Mouse (Mus musculus): Measurements from ENCODE around the gene Stk24. TPM values are rescaled to one million over a fixed set of nuclear protein-coding genes. Genes with fewer than 3 reads are reported as not detected.

The Stk24 gene
- polyA plus RNA-seq, 1 experiment = 101 TPM

- Histone ChIP-seq H3K27ac (ENCODE audit: insufficient read depth, low read depth, low read length) (no peak overlapping the region), H3K4me1 (ENCODE audit: control insufficient read depth, insufficient read depth, low read length) (no peaks in the 10 kb centered on the region), H3K4me3 (ENCODE audit: insufficient read depth, low read length) (no peak overlapping the region)
- no peak for TF ChIP-seq POLR2A (IDR thresholded peaks at IDR 0.05; ENCODE audit: borderline replicate concordance, low read depth, low read length)
- no peak for TF ChIP-seq CTCF (IDR thresholded peaks at IDR 0.05; ENCODE audit: low read depth, low read length)
Measured at GRCm38 (mm10) chr14:121261229-121261879, 118.5 kb downstream of the Stk24 start.

- no peak; the same call in 1 of the 2 replicates for TF ChIP-seq CTCF (IDR thresholded peaks at IDR 0.05; ENCODE audit: low read depth, low read length)
- TF ChIP-seq POLR2A (IDR thresholded peaks at IDR 0.05; ENCODE audit: borderline replicate concordance, low read depth, low read length) = no peak
- no peaks in the 10 kb centered on the region for H3K4me1 ChIP-seq (ENCODE audit: control insufficient read depth, insufficient read depth, low read length)
- no peak overlapping the region for H3K4me3 ChIP-seq (ENCODE audit: insufficient read depth, low read length)
- no peak overlapping the region for H3K27ac ChIP-seq (ENCODE audit: insufficient read depth, low read depth, low read length)
Measured at GRCm38 (mm10) chr14:121259789-121260188, 120.0 kb downstream of the Stk24 start.

GRCm38 (mm10) chr14:121259332-121259731 is 120.5 kb downstream of the Stk24 start:
- no peaks in the 10 kb centered on the region for H3K4me1 ChIP-seq (ENCODE audit: control insufficient read depth, insufficient read depth, low read length)
- H3K4me3 ChIP-seq (ENCODE audit: insufficient read depth, low read length) = no peak overlapping the region
- no peak overlapping the region for H3K27ac ChIP-seq (ENCODE audit: insufficient read depth, low read depth, low read length)
- TF ChIP-seq CTCF (IDR thresholded peaks at IDR 0.05; ENCODE audit: low read depth, low read length) = no peak
- no peak for TF ChIP-seq POLR2A (IDR thresholded peaks at IDR 0.05; ENCODE audit: borderline replicate concordance, low read depth, low read length)

GRCm38 (mm10) chr14:121256896-121257295 is 122.9 kb downstream of the Stk24 start:
- Histone ChIP-seq H3K4me3 (ENCODE audit: insufficient read depth, low read length) (no peak overlapping the region), H3K27ac (ENCODE audit: insufficient read depth, low read depth, low read length) (no peak overlapping the region), H3K4me1 (ENCODE audit: control insufficient read depth, insufficient read depth, low read length) (no peaks in the 10 kb centered on the region)
- TF ChIP-seq POLR2A (IDR thresholded peaks at IDR 0.05; ENCODE audit: borderline replicate concordance, low read depth, low read length) = no peak
- no peak for TF ChIP-seq CTCF (IDR thresholded peaks at IDR 0.05; ENCODE audit: low read depth, low read length)

DNA sequence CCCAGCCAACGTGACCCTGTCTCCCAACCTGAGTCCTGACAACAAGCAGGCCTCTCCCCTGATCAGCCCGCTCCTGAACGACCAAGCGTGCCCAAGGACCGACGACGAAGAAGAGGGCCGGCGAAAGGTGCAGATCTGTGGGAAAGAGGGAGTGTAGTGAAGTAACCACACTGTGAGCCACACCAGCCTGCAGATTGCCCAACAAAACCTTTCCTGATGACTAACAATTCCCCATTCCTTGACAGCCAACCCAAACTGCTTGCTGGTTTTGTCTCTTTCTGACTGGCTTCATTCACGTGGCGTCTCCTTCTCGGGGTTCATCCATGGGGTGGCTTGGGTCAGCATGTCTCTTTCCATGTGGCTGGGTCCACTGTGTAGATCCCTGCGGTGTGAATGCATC is 124.3 kb downstream of the Stk24 start:
- TF ChIP-seq CTCF (IDR thresholded peaks at IDR 0.05; ENCODE audit: low read depth, low read length) (no peak), POLR2A (IDR thresholded peaks at IDR 0.05; ENCODE audit: borderline replicate concordance, low read depth, low read length) (no peak)
- H3K27ac ChIP-seq (ENCODE audit: insufficient read depth, low read depth, low read length) = no peak overlapping the region
- no peak overlapping the region for H3K4me3 ChIP-seq (ENCODE audit: insufficient read depth, low read length)

GRCm38 (mm10) chr14:121254869-121255268 is 124.9 kb downstream of the Stk24 start:
- TF ChIP-seq CTCF (IDR thresholded peaks at IDR 0.05; ENCODE audit: low read depth, low read length) = no peak
- no peaks in the 10 kb centered on the region for H3K4me1 ChIP-seq (ENCODE audit: control insufficient read depth, insufficient read depth, low read length)

More for the DNA sequence above, 124.3 kb downstream of the Stk24 start:
- no peaks in the 10 kb centered on the region for H3K4me1 ChIP-seq (ENCODE audit: control insufficient read depth, insufficient read depth, low read length)

GRCm38 (mm10) chr14:121252542-121252941 is 127.3 kb downstream of the Stk24 start:
- Histone ChIP-seq H3K4me1 (ENCODE audit: control insufficient read depth, insufficient read depth, low read length) (no peaks in the 10 kb centered on the region), H3K27ac (ENCODE audit: insufficient read depth, low read depth, low read length) (no peak overlapping the region), H3K4me3 (ENCODE audit: insufficient read depth, low read length) (no peak overlapping the region)
- TF ChIP-seq CTCF (IDR thresholded peaks at IDR 0.05; ENCODE audit: low read depth, low read length) (no peak), POLR2A (IDR thresholded peaks at IDR 0.05; ENCODE audit: borderline replicate concordance, low read depth, low read length) (no peak)

More at GRCm38 (mm10) chr14:121254869-121255268, 124.9 kb downstream of the Stk24 start:
- no peak overlapping the region for H3K4me3 ChIP-seq (ENCODE audit: insufficient read depth, low read length)
- H3K27ac ChIP-seq (ENCODE audit: insufficient read depth, low read depth, low read length) = no peak overlapping the region

DNA sequence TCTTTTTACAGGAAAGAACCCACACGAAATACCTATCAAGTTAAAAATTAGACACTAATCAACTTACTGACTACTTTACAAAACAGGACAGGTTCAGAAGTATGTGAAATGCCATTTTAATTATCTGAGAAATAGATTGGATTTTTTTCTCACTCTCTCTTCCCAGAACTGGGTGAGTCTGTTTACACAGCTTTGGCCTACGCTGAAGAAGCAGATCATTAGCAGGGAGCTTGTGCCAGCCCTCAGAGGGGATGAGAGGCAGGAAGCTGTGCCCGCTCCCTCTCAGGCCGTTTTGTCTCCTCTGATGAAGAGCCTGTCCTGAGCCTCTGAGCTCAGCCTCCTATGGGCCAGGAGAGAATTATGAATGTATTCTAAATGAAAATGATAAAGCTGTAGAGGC is 128.1 kb downstream of the Stk24 start:
- TF ChIP-seq CTCF (IDR thresholded peaks at IDR 0.05; ENCODE audit: low read depth, low read length) = no peak
- no peak for TF ChIP-seq POLR2A (IDR thresholded peaks at IDR 0.05; ENCODE audit: borderline replicate concordance, low read depth, low read length)
- Histone ChIP-seq H3K27ac (ENCODE audit: insufficient read depth, low read depth, low read length) (no peak overlapping the region), H3K4me1 (ENCODE audit: control insufficient read depth, insufficient read depth, low read length) (no peaks in the 10 kb centered on the region), H3K4me3 (ENCODE audit: insufficient read depth, low read length) (no peak overlapping the region)

- TF ChIP-seq POLR2A (IDR thresholded peaks at IDR 0.05; ENCODE audit: borderline replicate concordance, low read depth, low read length) = no peak
- TF ChIP-seq CTCF (IDR thresholded peaks at IDR 0.05; ENCODE audit: low read depth, low read length) = no peak
- Histone ChIP-seq H3K27ac (ENCODE audit: insufficient read depth, low read depth, low read length) (no peak overlapping the region), H3K4me3 (ENCODE audit: insufficient read depth, low read length) (no peak overlapping the region), H3K4me1 (ENCODE audit: control insufficient read depth, insufficient read depth, low read length) (no peaks in the 10 kb centered on the region)
Measured at GRCm38 (mm10) chr14:121251099-121251498, 128.7 kb downstream of the Stk24 start.

DNA sequence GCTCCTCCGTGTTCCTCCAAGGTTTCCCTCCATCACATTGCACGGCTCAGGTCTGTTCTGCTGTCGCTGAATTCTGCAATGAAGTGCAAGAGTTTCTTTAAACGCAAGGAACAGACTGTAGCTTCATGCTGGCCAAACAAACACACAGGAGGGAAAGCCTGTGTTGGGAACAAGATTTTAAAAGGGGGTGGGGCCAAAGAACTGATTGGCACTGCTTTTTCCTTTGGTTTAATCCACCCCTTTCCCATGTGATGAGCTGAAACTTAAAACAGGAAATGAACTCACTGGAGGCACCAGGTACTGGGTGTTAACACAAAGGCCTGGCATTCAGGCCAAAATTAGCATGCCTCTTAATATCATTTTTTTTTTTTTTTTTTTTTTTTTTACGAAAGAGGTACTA is 131.5 kb downstream of the Stk24 start:
- Histone ChIP-seq H3K4me3 (ENCODE audit: insufficient read depth, low read length) (no peak overlapping the region), H3K27ac (ENCODE audit: insufficient read depth, low read depth, low read length) (no peak overlapping the region), H3K4me1 (ENCODE audit: control insufficient read depth, insufficient read depth, low read length) (no peaks in the 10 kb centered on the region)
- TF ChIP-seq CTCF (IDR thresholded peaks at IDR 0.05; ENCODE audit: low read depth, low read length) (no peak), POLR2A (IDR thresholded peaks at IDR 0.05; ENCODE audit: borderline replicate concordance, low read depth, low read length) (no peak)
